Mouse (Mus musculus): ENCODE measurements at regions not wholly inside any gene's neighbourhood (a gene's known extent, or its start where the extent isn't known, plus 50 kb on each side); places are given as distances from the start of the nearest gene placed in this dataset.
"Not testable (repeated sequence)": the region's sequence is repeated elsewhere in the genome, so short reads cannot be mapped to it uniquely, and the experiment has no call there.

DNA sequence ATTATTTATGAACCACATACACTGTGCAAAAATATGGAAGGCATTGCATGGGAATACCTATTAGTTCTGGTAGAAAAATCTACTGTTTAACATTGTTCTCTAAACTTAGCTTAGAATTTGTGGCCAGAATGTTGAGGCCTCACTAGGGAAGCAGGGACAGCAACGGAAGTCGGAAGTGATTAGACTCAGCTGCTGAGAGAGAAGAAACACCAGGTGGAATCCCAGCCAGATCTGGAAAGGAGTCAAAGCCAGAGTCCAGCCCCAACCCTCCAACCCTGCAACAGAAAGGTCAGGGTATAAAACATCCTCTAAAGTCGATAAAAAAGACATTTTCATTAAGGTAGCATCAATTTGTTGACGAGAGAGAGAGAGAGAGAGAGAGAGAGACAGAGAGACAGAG, 258.9 kb downstream of the Pou4f1 start:
- intact Hi-C loops (cut with DNase I) = no loop called here
- DNase-seq = no peak

DNA sequence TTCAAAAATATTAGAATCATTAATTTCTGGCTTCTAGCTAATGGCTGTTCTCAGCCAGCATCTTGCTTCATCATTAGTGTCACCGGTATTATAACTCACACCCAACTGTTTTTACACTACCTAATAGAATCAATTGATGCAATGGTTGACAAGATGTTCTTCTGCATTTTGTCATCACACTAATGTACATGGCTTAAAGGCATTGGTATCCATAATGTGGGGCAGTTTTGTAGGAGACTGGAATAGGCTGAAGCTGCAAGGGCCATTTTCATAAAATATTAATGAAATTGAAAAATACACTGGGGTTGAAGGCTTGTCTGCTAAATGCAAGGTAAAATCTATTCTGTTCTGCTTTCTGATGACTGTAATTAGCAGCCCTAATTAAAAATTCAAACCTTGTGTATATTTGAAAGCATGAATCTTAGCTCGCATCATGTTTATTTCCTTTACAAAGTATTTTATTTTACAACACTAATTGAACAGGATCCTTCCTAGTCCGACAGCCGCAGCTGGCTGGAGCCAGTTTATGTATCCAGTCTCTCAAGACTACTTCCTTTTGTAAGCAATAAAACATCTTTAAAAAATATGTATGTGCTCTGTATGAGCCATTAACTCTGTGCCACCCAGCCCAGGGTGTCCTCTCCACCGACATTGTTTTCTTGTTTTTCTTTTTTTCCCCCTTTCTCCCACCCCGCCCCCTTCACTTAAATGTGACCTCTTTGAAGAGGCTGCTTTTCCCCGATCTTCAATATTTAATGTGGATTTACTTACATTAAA, 259.6 kb downstream of the Pou4f1 start:
- intact Hi-C loops (cut with DNase I) = no loop called here
- DNase-seq = no peak

DNA sequence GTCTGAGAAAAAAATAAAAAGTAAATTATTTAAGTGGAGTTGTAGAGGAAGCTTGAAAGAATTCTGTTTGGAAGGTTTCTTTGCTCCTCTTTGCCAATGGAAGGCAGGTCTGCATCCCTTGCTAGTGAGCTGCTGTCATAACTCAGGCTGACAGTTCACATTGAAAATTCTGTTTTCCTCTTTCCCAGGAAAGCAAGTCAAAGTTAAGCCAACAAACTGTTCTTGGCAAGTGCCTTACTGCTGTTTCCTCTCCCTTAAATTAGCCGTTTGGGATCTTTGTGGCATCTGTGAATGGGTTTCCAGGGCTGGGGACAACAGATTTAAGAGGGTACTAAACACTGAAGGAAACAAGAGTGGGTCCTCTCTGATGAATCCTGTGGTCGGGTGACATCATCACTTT, 261.2 kb downstream of the Pou4f1 start:
- DNase-seq = no peak
- intact Hi-C loops (cut with DNase I) = no loop called here

DNA sequence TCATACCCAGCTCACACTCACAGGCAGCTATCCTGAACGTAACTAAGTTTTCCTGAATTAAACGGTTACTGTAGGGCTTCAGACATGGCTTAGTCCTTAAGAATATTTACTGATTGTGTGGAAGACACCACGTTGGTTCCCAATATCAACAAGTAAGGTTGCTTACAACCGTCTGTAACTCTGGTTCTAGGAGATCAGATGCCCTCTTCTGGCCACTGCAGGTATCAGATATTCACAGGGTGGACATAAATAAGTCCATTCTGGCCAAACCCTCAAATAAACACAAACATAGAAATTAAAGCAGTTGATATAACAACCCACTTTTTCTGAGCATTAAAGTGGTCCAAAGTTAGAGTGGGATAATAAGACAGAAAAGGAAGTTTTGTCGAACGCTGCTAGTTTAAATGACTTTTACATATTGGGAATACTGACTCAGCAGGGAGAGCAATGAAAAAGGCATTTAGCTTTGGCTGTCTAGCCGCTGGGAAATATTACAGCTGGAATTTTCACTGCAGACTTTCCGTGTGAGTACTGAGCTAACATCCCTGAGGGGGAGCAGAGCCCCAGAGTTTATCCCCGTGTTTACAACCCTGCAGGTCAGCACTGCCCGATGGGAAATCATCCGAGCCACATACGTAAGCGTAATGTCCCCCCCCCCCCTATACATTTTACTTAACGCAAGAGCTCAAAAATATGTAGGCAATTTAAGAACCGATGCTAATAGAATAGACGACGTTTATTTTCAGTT, 264.4 kb downstream of the Pou4f1 start:
- DNase-seq = no peak
- intact Hi-C loops (cut with DNase I) = no loop called here

DNA sequence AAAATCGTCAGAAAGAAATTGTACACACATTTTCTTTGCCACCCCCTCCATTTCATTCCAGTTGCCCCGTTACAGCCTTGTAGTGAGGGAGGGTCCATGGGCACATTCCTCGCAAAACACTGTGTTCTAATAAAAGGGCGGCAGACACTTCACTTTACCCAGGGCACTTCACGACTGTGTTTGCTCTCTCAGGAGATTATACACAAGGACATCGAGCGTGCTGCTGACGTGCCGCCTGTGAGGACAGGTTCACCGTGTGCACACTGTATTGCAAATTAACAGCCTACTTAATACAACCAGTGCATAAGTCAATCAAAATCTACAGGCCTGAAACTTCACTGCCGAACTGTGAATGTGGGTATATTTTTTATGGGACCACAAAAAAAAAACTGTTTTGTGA, 274.6 kb downstream of the Pou4f1 start:
- intact Hi-C loops (cut with DNase I) = no loop called here
- no peak for DNase-seq

DNA sequence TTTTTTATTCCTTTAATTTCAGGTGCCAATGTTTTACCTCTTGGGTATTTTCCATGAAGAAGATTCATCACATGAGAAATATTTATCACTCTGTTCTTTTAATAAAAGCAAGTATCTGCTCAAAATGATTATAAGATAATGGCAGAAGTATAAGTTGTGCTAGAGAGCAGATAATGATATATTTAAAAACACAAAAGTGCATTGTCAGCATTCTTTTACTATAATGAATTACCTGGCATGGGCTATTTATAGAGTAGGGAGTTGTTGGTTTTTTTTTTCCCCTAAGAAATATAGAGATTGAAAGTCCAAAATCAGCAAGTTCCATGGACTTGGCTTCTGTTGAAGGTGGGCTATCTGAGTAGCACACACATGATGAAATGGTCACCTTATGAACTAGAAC, 292.7 kb downstream of the Pou4f1 start:
- intact Hi-C loops (cut with DNase I) = no loop called here
- no peak for DNase-seq

DNA sequence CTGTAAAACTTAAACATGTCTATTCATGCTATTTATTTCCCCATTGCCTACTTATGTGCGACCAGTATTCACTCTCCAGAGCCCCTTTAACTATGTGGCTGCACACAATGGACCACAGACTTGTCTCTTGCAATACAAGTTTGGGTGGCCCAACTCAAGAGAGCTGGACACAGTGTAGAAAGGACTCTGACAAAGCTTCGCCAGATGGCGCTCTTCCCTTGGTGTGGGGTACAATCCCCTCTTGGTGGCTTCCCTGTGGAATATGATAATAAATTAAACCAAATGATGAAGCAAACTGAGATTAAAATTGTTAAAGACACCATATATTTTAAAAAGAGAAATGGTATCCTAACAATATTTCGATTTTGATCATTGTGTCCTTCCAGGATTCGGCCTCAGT, 302.6 kb upstream of the Ednrb start:
- no peak for DNase-seq
- intact Hi-C loops (cut with DNase I) = no loop called here

DNA sequence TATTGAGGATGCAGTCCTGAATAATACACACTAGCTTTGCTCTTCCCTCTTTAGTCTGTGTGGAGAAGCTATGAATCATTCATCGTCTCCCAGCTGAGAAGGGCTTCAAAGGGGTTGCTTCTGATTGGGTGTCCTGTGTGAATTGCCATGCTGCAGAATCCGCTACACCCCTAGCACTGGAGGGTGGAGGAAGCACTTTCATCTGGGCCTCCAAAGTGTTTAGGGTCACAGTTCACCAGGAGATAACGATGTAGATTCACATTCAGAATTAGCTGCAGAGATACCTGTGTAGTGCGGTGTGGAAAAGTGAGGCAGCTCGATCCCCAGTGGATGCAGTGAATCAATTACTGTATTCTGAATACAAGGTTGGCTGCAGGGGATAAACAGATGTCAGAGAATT, 301.2 kb upstream of the Ednrb start:
- DNase-seq = no peak
- intact Hi-C loops (cut with DNase I) = no loop called here

DNA sequence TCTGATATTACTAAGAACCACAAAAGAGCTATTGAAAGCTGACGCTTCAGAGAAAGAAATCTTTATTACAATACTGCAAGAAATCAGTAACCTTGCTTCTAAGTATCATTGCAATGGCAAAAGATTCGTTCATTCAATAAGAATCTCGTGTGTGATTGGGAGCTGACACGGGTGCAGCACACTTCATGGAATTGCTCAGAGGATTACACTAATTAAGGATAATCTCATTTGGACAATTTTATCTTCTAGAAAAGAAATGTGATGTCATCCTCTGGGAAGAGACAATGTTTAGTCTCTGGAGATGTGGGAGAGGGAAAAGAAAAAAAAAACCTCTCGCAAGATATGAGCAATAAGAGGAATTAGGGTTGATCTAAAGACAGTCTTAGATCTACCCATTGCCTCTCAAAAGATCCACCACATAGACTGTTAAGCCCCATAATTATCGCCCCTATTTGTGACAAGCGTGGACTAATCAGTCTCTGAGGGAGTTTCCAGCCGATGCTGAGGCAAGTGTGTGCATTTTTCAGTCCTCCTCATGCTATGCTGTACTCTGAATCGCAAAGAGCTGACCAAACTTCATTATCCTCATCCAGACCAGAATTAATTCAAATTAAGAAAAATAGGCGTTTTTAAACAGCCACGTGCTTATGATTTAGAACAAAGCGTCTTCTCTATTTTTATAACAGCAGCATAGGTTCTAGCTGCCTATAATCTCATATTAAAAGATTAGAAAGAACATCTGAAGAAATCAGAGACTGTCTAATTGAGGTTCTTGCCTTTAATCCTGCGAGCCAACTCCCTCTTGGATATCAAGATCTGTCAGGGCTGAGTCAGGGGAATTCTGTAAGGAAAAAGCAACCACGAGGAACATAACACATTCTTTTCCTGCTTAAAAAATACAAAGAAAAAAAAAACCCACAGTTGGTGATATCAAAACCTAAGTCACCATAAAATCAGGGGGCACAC, 271.1 kb upstream of the Ednrb start:
- no peak for DNase-seq
- intact Hi-C loops (cut with DNase I) = no loop called here

DNA sequence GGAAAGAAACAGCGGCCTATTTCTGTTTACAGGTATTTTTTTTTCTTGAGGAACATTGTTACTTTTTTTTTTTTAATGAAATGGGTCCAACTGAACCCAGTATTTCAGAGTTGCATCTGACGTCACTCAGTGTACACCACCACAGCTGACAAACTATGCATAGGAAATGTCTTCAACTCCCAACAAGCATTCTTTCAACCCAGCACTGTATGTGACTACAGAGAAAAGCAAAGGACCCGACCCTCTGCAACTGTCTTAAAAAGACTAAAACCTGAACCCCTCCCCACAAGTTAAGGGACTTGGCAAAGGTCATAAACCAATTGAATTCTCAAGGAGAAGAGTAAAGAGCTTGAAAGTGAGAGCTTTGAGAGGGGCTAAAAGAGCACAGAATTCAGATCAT, 270.0 kb upstream of the Ednrb start:
- DNase-seq = no peak
- intact Hi-C loops (cut with DNase I) = no loop called here

DNA sequence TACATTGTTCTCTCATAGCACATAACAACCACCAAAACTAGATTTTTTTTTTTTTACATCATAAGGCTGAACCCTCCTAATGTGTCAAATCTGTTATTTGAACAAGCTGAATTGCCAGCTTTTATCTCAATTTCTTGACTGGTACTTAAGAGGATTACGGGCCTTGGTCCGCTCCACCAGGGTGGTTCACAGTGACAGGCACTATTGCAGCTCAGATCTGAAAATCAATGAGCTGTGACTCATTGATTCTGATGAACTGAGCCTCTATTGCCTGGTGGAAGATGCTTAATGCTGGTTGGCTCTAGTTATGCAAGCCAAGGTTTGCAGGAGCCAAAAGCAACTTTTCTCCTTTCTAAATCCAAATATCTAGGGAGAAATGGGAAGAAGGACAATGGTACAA, 269.2 kb upstream of the Ednrb start:
- intact Hi-C loops (cut with DNase I) = no loop called here
- DNase-seq = no peak

DNA sequence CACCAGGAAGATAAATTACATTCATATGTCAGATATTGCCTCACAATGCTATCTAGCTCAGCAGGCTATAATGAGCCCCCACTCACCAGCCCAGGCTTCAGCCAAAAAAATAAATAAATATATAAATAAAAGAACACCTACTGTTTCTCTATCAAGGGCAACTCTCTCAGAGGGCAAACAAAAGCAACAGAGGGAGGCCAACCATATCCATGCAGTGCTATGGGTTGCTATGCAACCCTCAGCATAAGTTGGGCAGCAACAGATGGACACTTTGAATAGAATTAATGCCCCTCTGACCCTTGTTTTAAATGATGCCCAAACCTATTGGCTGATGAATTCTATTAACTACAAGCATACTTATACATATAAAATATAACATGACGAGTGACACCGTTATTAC, 242.2 kb upstream of the Ednrb start:
- DNase-seq = no peak
- intact Hi-C loops (cut with DNase I) = no loop called here

DNA sequence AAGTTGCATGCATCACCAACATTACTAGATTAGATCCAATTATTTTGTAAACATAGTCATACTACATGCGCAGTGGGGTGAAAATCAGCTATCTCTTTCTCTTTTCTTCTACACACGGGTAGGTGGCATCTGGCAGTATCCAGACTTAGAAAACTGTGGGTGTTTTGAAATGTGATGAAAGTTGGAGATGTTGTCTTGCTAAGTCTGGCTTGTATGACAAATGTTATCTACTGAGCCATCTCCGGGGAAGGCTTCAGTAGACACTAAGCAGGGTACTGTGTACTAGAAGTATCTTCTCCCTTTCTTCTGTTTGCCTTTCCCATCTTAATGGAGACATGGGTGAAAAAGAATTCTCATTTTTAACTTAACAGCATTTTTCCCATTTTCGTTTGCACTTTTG, 220.0 kb upstream of the Ednrb start:
- intact Hi-C loops (cut with DNase I); DNase-seq: not testable (repeated sequence)

DNA sequence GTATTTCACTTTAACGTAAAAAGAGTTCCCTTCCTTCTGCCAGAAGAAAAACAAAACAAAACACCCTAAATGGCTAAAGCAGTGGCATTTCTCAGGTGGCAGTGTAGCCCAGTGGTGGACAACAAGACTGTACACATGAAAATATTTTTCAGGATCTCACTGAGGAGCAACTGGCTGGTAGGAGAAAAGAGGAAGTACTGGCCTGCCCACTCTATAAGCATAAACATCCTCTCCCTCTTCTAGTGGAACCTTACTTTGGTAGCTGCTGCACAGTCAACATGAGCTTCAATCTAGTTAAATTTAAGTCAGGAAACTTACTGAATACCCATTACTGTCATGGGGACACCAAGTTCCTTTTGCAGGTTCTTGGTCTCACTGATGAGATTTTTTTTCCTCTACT, 209.5 kb upstream of the Ednrb start:
- intact Hi-C loops (cut with DNase I) = no loop called here
- DNase-seq = no peak

DNA sequence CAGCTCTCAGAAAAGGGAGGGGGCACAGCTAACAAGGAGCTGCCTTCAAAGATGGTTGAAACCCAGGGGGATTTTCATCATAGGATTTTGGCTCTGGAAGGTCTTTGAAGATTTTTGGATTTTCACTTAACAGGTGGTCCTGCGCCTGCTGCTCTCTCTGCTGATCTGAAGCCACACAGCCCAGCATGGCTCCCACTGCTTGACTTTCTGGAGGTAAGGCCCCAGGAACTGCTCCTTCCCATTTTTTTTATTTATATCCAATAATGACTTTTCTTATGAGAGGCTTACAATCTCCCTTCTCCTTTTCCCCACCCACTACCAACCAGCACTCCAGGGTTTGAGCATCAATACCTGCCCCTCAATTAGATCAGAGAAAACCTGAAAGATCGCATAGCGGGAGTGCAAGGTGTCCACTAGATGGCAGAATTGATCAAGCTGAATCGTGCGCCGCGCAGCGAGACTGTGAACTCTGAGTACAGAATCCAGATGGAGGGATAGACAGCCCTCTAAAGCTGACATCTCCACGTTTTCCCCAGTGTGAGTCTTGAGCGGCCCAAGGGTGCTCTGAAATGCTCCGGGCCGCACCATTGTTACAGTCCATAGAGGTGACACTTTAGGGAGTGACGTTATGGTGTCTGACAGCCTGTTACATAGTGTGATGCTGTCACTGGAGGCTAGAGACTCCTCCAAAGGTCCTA, 194.6 kb upstream of the Ednrb start:
- peak; percentile 18 to 31 for DNase-seq
- intact Hi-C loops (cut with DNase I) = loop anchor here (2.0 to 10.0 kb wide), 2 partner anchors 576 to 776 kb away; no protein-coding TSS in a partner anchor

DNA sequence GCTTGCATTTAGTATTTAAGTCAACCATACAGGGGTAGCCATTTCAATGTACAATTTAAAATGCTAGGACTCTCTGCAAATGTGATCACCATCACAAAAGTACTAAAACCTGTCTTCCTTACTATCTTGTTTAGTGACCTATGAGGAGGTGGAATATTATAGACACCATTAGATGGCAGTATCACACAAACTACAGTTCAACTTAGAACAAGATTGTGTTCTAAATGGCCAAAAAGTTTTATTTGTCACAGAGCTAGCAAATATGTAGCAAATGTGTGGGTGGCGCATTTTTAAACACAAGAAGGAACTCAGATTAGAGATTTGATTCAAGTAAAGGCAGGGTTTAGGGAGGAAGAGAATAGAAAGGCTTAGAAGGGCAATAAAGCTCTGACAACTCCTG, 189.4 kb upstream of the Ednrb start:
- intact Hi-C loops (cut with DNase I) = loop anchor here (5.0 to 10.0 kb wide), 2 partner anchors 326 to 581 kb away; no protein-coding TSS in a partner anchor

DNA sequence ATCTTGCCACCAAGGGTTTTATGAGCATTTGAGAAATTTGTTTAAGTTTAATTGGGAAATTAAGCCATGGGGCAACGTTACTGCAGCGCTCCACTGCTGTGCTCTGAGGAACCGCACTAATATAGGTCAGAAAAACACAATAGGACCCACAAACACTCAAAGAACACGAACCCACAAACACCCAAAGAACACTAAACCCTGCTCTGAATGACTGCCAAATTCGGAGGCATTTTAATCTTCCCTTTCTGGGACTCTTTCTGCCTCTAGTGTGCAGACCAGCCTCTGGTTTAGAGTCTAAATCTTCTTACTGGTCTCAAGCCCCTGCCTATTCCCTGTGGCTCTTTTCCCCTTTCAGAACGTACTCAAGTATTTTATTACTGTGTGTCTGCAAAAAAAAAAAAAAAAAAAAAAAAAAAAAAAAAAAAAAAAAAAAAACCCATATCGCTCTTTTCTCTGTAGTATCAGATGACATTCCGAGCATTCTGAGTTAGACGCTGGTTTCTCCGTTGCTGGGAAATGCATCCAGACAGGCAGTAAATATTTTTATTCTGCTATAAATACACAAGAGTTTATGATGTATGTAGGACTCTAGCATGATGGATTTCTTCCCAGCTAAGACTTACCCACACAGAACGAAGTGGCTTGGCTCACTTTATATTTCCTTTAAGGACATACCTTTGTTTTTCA, 186.7 kb upstream of the Ednrb start:
- intact Hi-C loops (cut with DNase I) = loop anchor here (5.0 to 10.0 kb wide), 2 partner anchors 324 to 584 kb away; no protein-coding TSS in a partner anchor
- DNase-seq = no peak

More for the DNA sequence above, 189.4 kb upstream of the Ednrb start:
- DNase-seq = no peak

DNA sequence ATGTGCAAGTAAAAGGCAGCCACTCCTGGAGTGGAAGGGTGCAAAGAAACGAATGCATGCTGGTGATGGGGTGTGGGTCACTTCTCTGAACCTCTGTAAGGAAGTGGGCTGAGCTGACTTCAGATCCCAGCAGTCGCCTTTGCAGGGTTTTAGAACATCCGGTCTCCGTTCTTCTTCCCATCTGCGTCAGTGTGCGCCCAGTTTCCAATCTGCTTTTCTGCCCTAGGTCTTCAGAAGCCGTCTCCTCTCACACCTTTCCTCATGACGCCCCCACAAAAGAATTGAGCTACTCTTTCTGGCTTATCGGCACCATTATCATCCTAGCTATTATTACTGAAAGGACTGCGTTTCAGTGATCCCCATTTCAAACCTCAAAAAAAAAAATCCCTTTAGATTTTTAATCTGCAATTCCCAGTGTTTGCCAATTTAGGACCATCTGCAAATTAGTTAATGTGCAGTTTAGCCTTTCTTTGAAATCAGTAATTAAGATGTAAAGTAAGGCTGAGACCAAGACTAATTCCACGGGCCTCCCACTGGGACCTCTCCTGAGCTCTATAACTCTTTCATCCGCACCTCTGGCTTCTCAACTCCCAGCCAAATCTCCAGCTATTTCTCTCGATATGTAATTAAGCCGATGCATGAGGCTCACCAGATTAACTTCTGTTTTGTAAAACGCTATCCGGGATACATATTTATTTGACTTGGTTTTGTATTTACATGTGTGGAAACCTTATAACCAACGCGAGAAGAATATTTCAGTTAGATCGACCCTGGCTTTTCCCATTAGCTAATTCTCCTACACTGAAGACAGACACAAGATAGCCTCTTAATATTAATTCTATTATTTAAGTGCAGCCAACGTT, 185.7 kb upstream of the Ednrb start:
- no peak for DNase-seq
- intact Hi-C loops (cut with DNase I) = loop anchor here (1.0 to 10.0 kb wide), 6 partner anchors 188 to 585 kb away; partner anchors contain the start of gene Ednrb

DNA sequence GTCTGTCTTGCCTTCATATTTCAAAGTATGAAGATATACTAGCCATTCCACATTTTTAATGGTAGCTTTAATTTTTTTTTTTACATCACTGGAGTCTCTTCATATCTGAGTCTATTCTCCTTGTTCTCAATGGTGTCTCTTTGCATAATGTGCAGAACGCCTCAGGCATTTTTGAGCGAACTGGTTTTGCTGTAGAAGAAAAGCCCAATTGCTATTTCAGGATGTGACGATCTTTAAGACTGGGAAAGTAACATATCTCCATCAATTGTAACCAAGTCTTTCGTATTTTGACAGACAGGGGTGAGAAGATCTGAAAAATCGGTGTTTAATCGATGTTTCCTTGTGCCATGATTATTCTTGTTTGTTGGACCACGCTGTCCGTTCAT, 183.7 kb upstream of the Ednrb start:
- intact Hi-C loops (cut with DNase I) = loop anchor here (5.0 kb wide), 3 partner anchors 186 to 251 kb away; partner anchors contain the start of gene Ednrb
- no peak for DNase-seq

Data from heart, postnatal 36 days (tissue).